Mouse (Mus musculus) liver, embryonic 14.5 days (tissue): Measurements from ENCODE around the gene Ankrd65.

ENCODE experiments used
- CTCF ChIP-seq: IDR thresholded peaks from 2 replicates; pipeline ENCODE4 v1.5.1; 2016; ENCODE audit warnings: antibody characterized with exemption, low read depth, control low read depth
- EP300 ChIP-seq: IDR thresholded peaks from 2 replicates; pipeline ENCODE4 v1.6.1; 2016; ENCODE audit warnings: antibody characterized with exemption, low read depth

DNA sequence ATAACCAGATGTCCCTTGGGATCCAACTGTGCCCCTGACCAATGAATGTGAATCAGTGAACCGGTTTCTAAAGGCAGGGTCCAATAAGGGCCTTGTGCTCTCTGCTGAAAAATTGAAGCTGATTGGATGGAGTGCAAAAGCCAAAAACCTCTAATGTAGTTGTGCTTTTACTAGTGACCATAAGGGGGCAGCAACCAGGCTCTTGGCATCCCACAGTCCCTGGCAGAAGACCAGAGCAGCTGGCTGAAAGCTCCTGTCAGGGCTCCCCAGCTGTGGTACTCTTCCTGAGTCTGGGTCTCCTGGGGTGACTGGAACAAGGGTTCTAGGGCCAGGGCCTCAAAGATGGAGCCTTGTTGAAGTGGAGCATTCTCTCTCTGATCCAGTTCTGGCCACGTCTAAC lies 43.6 kb downstream of the Ankrd65 start:
- peak; percentile 89 for TF ChIP-seq CTCF
- no peak for TF ChIP-seq EP300
